21 mouse cellular contexts compared by ENCODE assay signal in genomic region chr6:137673301-137673700, GRCm38 (mm10). TPM values are rescaled to one million over a fixed set of nuclear protein-coding genes. Genes with fewer than 3 reads are reported as not detected.
DNase-seq lines count a peak whose midpoint lies in the region; ATAC-seq and TF ChIP-seq lines count a peak whose summit lies in the region.
"Had no signal": no experiment of that assay in that cellular context is flagged by ENCODE, and none has a peak within 500 bp of the region (broad histone marks: within the 10 kb centered on the region; RNA-seq: fewer than 3 reads in every experiment).

No protein-coding gene starts in this region.

- 0 out of 2 replicates have a peak overlapping the region, but pooled peaks have one; percentile 9 for H3K4me2 ChIP-seq in neural tube, embryonic 12.5 days (replicated peaks)
- peak overlapping the region; percentile 10; the same call in 1 of the 2 replicates for H3K4me2 ChIP-seq in limb, embryonic 11.5 days (ENCODE audit: low read depth, severe bottlenecking)
- peak overlapping the region; percentile 43 for H3K4me2 ChIP-seq in limb, embryonic 15.5 days
- H3K4me2 ChIP-seq in stomach, postnatal 0 days (replicated peaks; ENCODE audit: low read depth), result no peak overlapping the region
- H3K4me2 ChIP-seq: forebrain, embryonic 13.5 days; heart, embryonic 13.5 days; hindbrain, embryonic 12.5 days had no signal

- H3K27ac ChIP-seq in neural tube, embryonic 12.5 days, result no peak overlapping the region
- no peak overlapping the region for H3K27ac ChIP-seq in limb, embryonic 11.5 days (replicated peaks; ENCODE audit: low read depth, low read length)
- H3K27ac ChIP-seq in limb, embryonic 15.5 days, result no peak overlapping the region
- no peak overlapping the region for H3K27ac ChIP-seq in stomach, postnatal 0 days (replicated peaks)
- H3K27ac ChIP-seq: embryonic facial prominence, embryonic 10.5 days; forebrain, embryonic 13.5 days; heart, embryonic 13.5 days; hindbrain, embryonic 12.5 days had no signal

- WGBS in neural tube, embryonic 12.5 days, result 60% methylated on average over 15 of the region's 15 CpGs
- WGBS in limb, embryonic 11.5 days, result 38% methylated on average over 15 of the region's 15 CpGs
- 38% methylated on average over 15 of the region's 15 CpGs for WGBS in limb, embryonic 15.5 days
- 88% methylated on average over 15 of the region's 15 CpGs for WGBS in stomach, postnatal 0 days

- H3K27me3 ChIP-seq in neural tube, embryonic 12.5 days (replicated peaks), result no peaks in the 10 kb centered on the region
- H3K27me3 ChIP-seq in limb, embryonic 11.5 days (ENCODE audit: control insufficient read depth, insufficient read depth, low read length), result no peaks in the 10 kb centered on the region
- H3K27me3 ChIP-seq in limb, embryonic 15.5 days, result peaks cover 4% of the 10 kb centered on the region; the same call in 1 of the 2 replicates
- H3K27me3 ChIP-seq in stomach, postnatal 0 days (ENCODE audit: control insufficient read depth, insufficient read depth, low read length), result no peaks in the 10 kb centered on the region
- H3K27me3 ChIP-seq: CH12.LX; forebrain, embryonic 13.5 days; heart, embryonic 13.5 days; hindbrain, embryonic 12.5 days had no signal

- H3K9ac ChIP-seq in neural tube, embryonic 12.5 days, result no peak overlapping the region
- H3K9ac ChIP-seq in limb, embryonic 11.5 days (ENCODE audit: low read length), result no peak overlapping the region
- no peak overlapping the region for H3K9ac ChIP-seq in limb, embryonic 15.5 days
- H3K9ac ChIP-seq in stomach, postnatal 0 days (ENCODE audit: low read length), result no peak overlapping the region
- H3K9ac ChIP-seq: forebrain, embryonic 13.5 days; forebrain, postnatal 0 days; heart, embryonic 13.5 days; hindbrain, embryonic 12.5 days had no signal

- no peak for TF ChIP-seq CTCF in stomach, postnatal 0 days (IDR thresholded peaks at IDR 0.05; ENCODE audit: low read depth)

- H3K36me3 ChIP-seq in neural tube, embryonic 12.5 days, result no peaks in the 10 kb centered on the region
- H3K36me3 ChIP-seq in limb, embryonic 11.5 days (ENCODE audit: control insufficient read depth, insufficient read depth, low read length), result no peaks in the 10 kb centered on the region
- no peaks in the 10 kb centered on the region for H3K36me3 ChIP-seq in limb, embryonic 15.5 days
- H3K36me3 ChIP-seq in stomach, postnatal 0 days (ENCODE audit: control insufficient read depth, insufficient read depth, low read length), result no peaks in the 10 kb centered on the region
- H3K36me3 ChIP-seq: embryonic facial prominence, embryonic 10.5 days; heart, embryonic 13.5 days; hindbrain, embryonic 12.5 days had no signal

- no peaks in the 10 kb centered on the region for H3K9me3 ChIP-seq in neural tube, embryonic 12.5 days
- no peaks in the 10 kb centered on the region for H3K9me3 ChIP-seq in limb, embryonic 11.5 days (ENCODE audit: control insufficient read depth, low read length)
- no peaks in the 10 kb centered on the region for H3K9me3 ChIP-seq in limb, embryonic 15.5 days
- H3K9me3 ChIP-seq in stomach, postnatal 0 days (ENCODE audit: control insufficient read depth, low read length), result no peaks in the 10 kb centered on the region
- H3K9me3 ChIP-seq: embryonic facial prominence, embryonic 10.5 days; forebrain, embryonic 13.5 days; heart, embryonic 13.5 days; hindbrain, embryonic 12.5 days had no signal

- H3K4me3 ChIP-seq in neural tube, embryonic 12.5 days, result no peak overlapping the region
- no peak overlapping the region for H3K4me3 ChIP-seq in limb, embryonic 11.5 days (ENCODE audit: low read depth, low read length)
- peak overlapping the region; percentile 23 for H3K4me3 ChIP-seq in limb, embryonic 15.5 days
- H3K4me3 ChIP-seq in stomach, postnatal 0 days (ENCODE audit: low read depth, low read length), result no peak overlapping the region
- H3K4me3 ChIP-seq: embryonic facial prominence, embryonic 10.5 days; forebrain, embryonic 13.5 days; gastrocnemius, adult 2 months; heart, embryonic 13.5 days; hindbrain, embryonic 12.5 days had no signal

- intact Hi-C loops in left cerebral cortex, postnatal 10 days (cut with DNase I), result no loop called here

- ATAC-seq in neural tube, embryonic 12.5 days (ENCODE audit: low FRiP score, low read depth), result no peak
- peak; percentile 75 for ATAC-seq in limb, embryonic 11.5 days (ENCODE audit: insufficient number of reproducible peaks, low FRiP score, low TSS enrichment, low read depth)
- ATAC-seq in limb, embryonic 15.5 days (ENCODE audit: insufficient number of reproducible peaks, low FRiP score, low TSS enrichment, low read depth), result no peak
- ATAC-seq in stomach, postnatal 0 days (ENCODE audit: low FRiP score, low TSS enrichment), result no peak
- ATAC-seq: forebrain, embryonic 13.5 days; forebrain, postnatal 0 days; Patski had no signal

- H3K4me1 ChIP-seq in neural tube, embryonic 12.5 days, result no peaks in the 10 kb centered on the region
- H3K4me1 ChIP-seq in limb, embryonic 11.5 days (ENCODE audit: control insufficient read depth, insufficient read depth, low read length), result no peaks in the 10 kb centered on the region
- H3K4me1 ChIP-seq in limb, embryonic 15.5 days, result peaks cover 3% of the 10 kb centered on the region; the same call in 1 of the 2 replicates
- H3K4me1 ChIP-seq in stomach, postnatal 0 days (replicated peaks; ENCODE audit: control insufficient read depth, insufficient read depth), result no peaks in the 10 kb centered on the region
- H3K4me1 ChIP-seq: embryonic facial prominence, embryonic 10.5 days; forebrain, embryonic 13.5 days; hindbrain, embryonic 12.5 days had no signal

- DNase-seq in neural tube, embryonic 10.5 days (ENCODE audit: extremely low spot score, low spot score), result no peak
- peak; percentile 62 for DNase-seq in limb, embryonic 11.5 days (ENCODE audit: low spot score)
- no peak for DNase-seq in layer of hippocampus, postnatal 25 days (ENCODE audit: extremely low spot score in 1 of 2, low spot score in 1 of 2)
- DNase-seq in left cerebral cortex, postnatal 10 days (ENCODE audit: extremely low spot score in 1 of 2, low spot score in 2 of 2), result no peak
- no peak for DNase-seq in stomach, postnatal 0 days (ENCODE audit: low spot score)
- DNase-seq: adrenal gland, adult 8-10 months; adrenal gland, postnatal 36 days; cerebellum, adult 2 months; cerebellum, postnatal 10 days; forebrain, postnatal 0 days; gastrocnemius, adult 2 months; gastrocnemius, postnatal 25 days; heart, postnatal 4 days had no signal

- TF ChIP-seq EP300 in stomach, postnatal 0 days (optimal IDR thresholded peaks at IDR 0.05), result no peak

RNA-seq across cellular contexts. Expression of gene Eps8, which starts 18.6 kb away (rescaled TPM):
- polyA plus RNA-seq in neural tube, embryonic 12.5 days (2016; fragmentation: Nextera tagmentation; extraction: Ambion mirVana), result 8.4 and 8.5 TPM in 2 replicates
- polyA plus RNA-seq in limb, embryonic 11.5 days (2014; fragmentation: Nextera tagmentation; extraction: Ambion mirVana), result 8.3 and 8.6 TPM in 2 replicates
- 27.0 and 30.8 TPM in 2 replicates for polyA plus RNA-seq in limb, embryonic 15.5 days (2015; fragmentation: Nextera tagmentation; extraction: Ambion mirVana)
- total RNA-seq in layer of hippocampus, postnatal 25 days (2021), result 10 to 100 TPM; 47.7 to 49.5 TPM
- 10 to 100 TPM; 35.4 to 41.4 TPM for total RNA-seq in left cerebral cortex, postnatal 10 days (2021)
- polyA plus RNA-seq in stomach, postnatal 0 days (2015; fragmentation: Nextera tagmentation; extraction: Ambion mirVana), result 17.6 and 23.1 TPM in 2 replicates
